Mouse (Mus musculus): ENCODE results near the gene Stard3. TPM values are rescaled to one million over a fixed set of nuclear protein-coding genes. Genes with fewer than 3 reads are reported as not detected.
A peak's percentile ranks its signal among the peaks of the same experiment; 100 is the strongest.

Gene Stard3
- total and polyA plus RNA-seq, 3 experiments: 53.0 to 62.5 TPM; not detected in 1

DNA sequence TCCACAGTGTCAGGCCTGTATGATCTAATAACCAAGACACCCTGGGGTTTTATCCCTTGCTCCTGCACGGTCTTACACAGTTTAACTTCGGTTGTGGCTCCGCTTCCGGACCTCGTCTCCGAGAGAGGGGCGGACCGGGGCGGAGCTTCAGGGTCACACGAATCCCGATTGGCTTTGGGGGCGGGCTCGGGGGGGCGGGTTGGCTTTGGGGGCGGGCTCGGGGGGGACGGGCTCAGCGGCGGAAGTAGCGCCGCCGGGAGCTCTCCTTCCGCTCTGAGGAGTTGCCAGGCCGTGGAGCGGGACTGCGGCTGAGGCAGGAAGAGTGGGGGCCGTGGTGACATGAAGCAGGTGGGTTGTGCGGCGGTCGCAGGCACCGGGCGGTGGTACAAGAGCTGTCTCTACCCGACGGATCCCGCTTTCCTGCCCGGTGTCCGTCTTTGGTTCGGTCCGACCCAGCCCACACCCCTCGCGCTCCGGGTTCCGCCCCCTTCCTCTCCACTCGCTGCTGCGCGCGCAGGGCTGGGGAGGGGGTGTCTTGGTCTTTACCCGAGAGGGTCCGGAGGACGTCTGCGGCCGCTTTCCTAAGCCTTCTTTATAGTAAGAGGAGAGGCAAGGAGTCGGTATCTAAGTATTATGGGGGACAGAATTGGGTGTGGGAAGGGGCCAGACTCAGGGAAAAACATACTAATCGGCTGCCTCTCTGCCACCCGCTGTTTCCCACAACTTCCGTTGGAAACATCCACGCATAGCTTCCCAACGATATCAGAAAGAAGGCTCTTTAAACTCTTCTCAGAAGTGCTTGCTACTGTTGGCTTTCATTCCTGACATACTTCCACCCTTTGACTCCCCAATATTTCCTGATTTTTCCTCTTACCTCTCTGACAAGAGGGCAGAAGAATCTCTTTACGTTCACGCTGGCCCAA lies at the start of gene Stard3 (continued):
- TF ChIP-seq TCF12 (IDR thresholded peaks at IDR 0.05; ENCODE audit: low read depth, low read length) (peak; percentile 66), MAZ (IDR thresholded peaks at IDR 0.05; ENCODE audit: low read depth, low read length) (no peak; the same call in none of the 2 replicates), SMC3 (IDR thresholded peaks at IDR 0.05; ENCODE audit: low read depth, low read length) (no peak), MYB (IDR thresholded peaks at IDR 0.05; ENCODE audit: low read depth, low read length) (no peak), TAL1 (IDR thresholded peaks at IDR 0.05; ENCODE audit: low read length) (no peak)

- H3K9me3 ChIP-seq (replicated peaks; ENCODE audit: insufficient read depth, low read length): no peaks in the 10 kb centered on the region
- peaks cover 0 to 2% of the 10 kb centered on the region in 2 experiments; a peak in 1 of 4 replicates for H3K4me1 ChIP-seq (ENCODE audit: control insufficient read depth in 1 of 2, insufficient read depth in 2 of 2, low read length in 2 of 2)
- peak; percentile 79 for DNase-seq (ENCODE audit: low read depth, low spot score)
- H3K27ac ChIP-seq (ENCODE audit: control insufficient read depth, low read depth, low read length): no peak overlapping the region
- H3K9ac ChIP-seq (ENCODE audit: control insufficient read depth, low read depth, low read length, poor library complexity, severe bottlenecking): no peak overlapping the region
- no peak overlapping the region for H3K4me3 ChIP-seq (ENCODE audit: control insufficient read depth in 1 of 2, insufficient read depth in 1 of 2, low read depth in 2 of 2, low read length in 2 of 2)
- no peaks in the 10 kb centered on the region for H3K79me2 ChIP-seq (ENCODE audit: control insufficient read depth, insufficient read depth, low read length, poor library complexity)
- peaks cover 7 to 14% of the 10 kb centered on the region in 2 experiments for H3K27me3 ChIP-seq (ENCODE audit: control insufficient read depth in 1 of 2, insufficient read depth in 2 of 2, low read length in 2 of 2)
- TF ChIP-seq ELF1 (IDR thresholded peaks at IDR 0.05; ENCODE audit: low read depth, low read length): no peak
- TF ChIP-seq SIN3A (IDR thresholded peaks at IDR 0.05; ENCODE audit: low read length): peak; percentile 63
- TF ChIP-seq MXI1 (IDR thresholded peaks at IDR 0.05; ENCODE audit: low read depth, low read length): peak; percentile 55
- no peak for TF ChIP-seq ZNF384 (IDR thresholded peaks at IDR 0.05; ENCODE audit: low read depth, low read length)
- no peak for TF ChIP-seq CHD1 (IDR thresholded peaks at IDR 0.05; ENCODE audit: low read depth, low read length)
- no peaks in the 10 kb centered on the region for H3K36me3 ChIP-seq (ENCODE audit: control insufficient read depth in 1 of 2, insufficient read depth in 2 of 2, low read length in 2 of 2)
These were observed 44.3 kb upstream of the Stard3 start for GRCm38 (mm10) chr11:98313790-98314323.

DNA sequence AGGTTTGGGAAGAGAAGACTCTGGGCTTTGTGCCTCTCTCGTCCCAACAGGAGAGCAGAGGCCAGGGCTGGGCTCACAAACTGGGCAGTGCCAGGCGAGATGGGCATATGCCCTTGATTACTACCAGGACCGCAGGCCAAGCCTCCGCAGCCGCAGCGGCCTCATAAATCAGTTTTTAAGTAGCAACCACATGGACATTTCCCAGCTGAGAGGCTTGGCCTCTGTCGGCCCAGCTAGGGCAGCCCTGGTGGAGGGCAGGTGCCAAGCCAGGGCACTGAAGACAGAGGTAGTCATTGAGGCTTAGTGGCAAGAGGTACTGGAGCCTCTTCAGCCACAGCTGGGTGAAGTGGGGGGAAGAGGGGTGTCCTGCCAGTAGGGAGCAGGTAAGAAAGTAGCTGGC lies 40.7 kb upstream of the Stard3 start:
- H3K4me1 ChIP-seq (ENCODE audit: control insufficient read depth in 1 of 2, insufficient read depth in 2 of 2, low read length in 2 of 2): peaks cover 0 to 2% of the 10 kb centered on the region in 2 experiments; a peak in 1 of 4 replicates
- H3K27me3 ChIP-seq (ENCODE audit: control insufficient read depth in 1 of 2, insufficient read depth in 2 of 2, low read length in 2 of 2): peaks cover 14 to 34% of the 10 kb centered on the region in 2 experiments
- H3K4me3 ChIP-seq (ENCODE audit: control insufficient read depth in 1 of 2, insufficient read depth in 1 of 2, low read depth in 2 of 2, low read length in 2 of 2): no peak overlapping the region
- DNase-seq (ENCODE audit: low read depth, low spot score): no peak
- no peak overlapping the region for H3K27ac ChIP-seq (ENCODE audit: control insufficient read depth, low read depth, low read length)
- H3K36me3 ChIP-seq (ENCODE audit: control insufficient read depth in 1 of 2, insufficient read depth in 2 of 2, low read length in 2 of 2): no peaks in the 10 kb centered on the region
- H3K79me2 ChIP-seq (ENCODE audit: control insufficient read depth, insufficient read depth, low read length, poor library complexity): no peaks in the 10 kb centered on the region
- H3K9me3 ChIP-seq (replicated peaks; ENCODE audit: insufficient read depth, low read length): no peaks in the 10 kb centered on the region
- no peak for TF ChIP-seq EP300 (IDR thresholded peaks at IDR 0.05; ENCODE audit: low read depth in 1 of 2, low read length in 2 of 2)
- TF ChIP-seq MAZ (IDR thresholded peaks at IDR 0.05; ENCODE audit: low read depth, low read length): no peak
- TF ChIP-seq BHLHE40 (IDR thresholded peaks at IDR 0.05; ENCODE audit: borderline replicate concordance, low read depth, low read length): no peak
- TF ChIP-seq POLR2A (IDR thresholded peaks at IDR 0.05; ENCODE audit: control insufficient read depth in 1 of 2, insufficient read depth in 1 of 2, low read depth in 1 of 2, low read length in 2 of 2, poor library complexity in 1 of 2): no peak
- TF ChIP-seq ZC3H11A (IDR thresholded peaks at IDR 0.05; ENCODE audit: low read depth, low read length): no peak
- no peak for TF ChIP-seq MXI1 (IDR thresholded peaks at IDR 0.05; ENCODE audit: low read depth, low read length)
- TF ChIP-seq HCFC1 (IDR thresholded peaks at IDR 0.05; ENCODE audit: low read depth, low read length): no peak
- TF ChIP-seq USF2 (IDR thresholded peaks at IDR 0.05; ENCODE audit: borderline replicate concordance in 1 of 2, insufficient read depth in 1 of 2, low read depth in 1 of 2, low read length in 2 of 2): no peak
- no peak for TF ChIP-seq NELFE (IDR thresholded peaks at IDR 0.05; ENCODE audit: low read depth, low read length)
- no peak for TF ChIP-seq MYB (IDR thresholded peaks at IDR 0.05; ENCODE audit: low read depth, low read length)
- TF ChIP-seq TBP (IDR thresholded peaks at IDR 0.05; ENCODE audit: low read depth, low read length): no peak
- no peak for TF ChIP-seq MYC (IDR thresholded peaks at IDR 0.05; ENCODE audit: low read depth, low read length)
- TF ChIP-seq GATA1 (IDR thresholded peaks at IDR 0.05; ENCODE audit: low read depth, low read length): no peak
- TF ChIP-seq RCOR1 (IDR thresholded peaks at IDR 0.05; ENCODE audit: low read depth, low read length): no peak
- H3K9ac ChIP-seq (ENCODE audit: control insufficient read depth, low read depth, low read length, poor library complexity, severe bottlenecking): no peak overlapping the region
